Mouse (Mus musculus) embryonic facial prominence, embryonic 15.5 days (tissue): ENCODE results near the gene Leap2. TPM values are rescaled to one million over a fixed set of nuclear protein-coding genes. Genes with fewer than 3 reads are reported as not detected.
A peak's percentile ranks its signal among the peaks of the same experiment; 100 is the strongest.

Experiments
- ATAC-seq: fragments of 200-750 bp; cut with Nextera tagmentation; 2 replicates; pipeline ENCODE4 v1.8.0; 2017; ENCODE audit warnings: low read depth, moderate TSS enrichment; ENCODE audit not compliant: insufficient number of reproducible peaks, low FRiP score, low TSS enrichment
- H3K27ac ChIP-seq: fragments of 300-500 bp; sonication (generic); replicated peaks from 2 replicates; pipeline ENCODE4 v1.5.1; 2015; ENCODE audit warnings: mild to moderate bottlenecking, inconsistent platforms
- H3K27me3 ChIP-seq: fragments of 300-500 bp; sonication (generic); 2 replicates; pipeline ENCODE4 v1.6.1; 2015; ENCODE audit warnings: inconsistent platforms
- H3K36me3 ChIP-seq: fragments of 300-500 bp; sonication (generic); 2 replicates; pipeline ENCODE4 v1.6.1; 2015; ENCODE audit warnings: mild to moderate bottlenecking, inconsistent platforms
- H3K4me1 ChIP-seq: fragments of 300-500 bp; sonication (generic); 2 replicates; pipeline ENCODE4 v1.6.1; 2015; ENCODE audit warnings: inconsistent platforms
- H3K4me2 ChIP-seq: fragments of 300-500 bp; sonication (generic); replicated peaks from 2 replicates; pipeline ENCODE4 v1.6.1; 2015; ENCODE audit warnings: mild to moderate bottlenecking, inconsistent platforms
- H3K4me3 ChIP-seq: fragments of 300-500 bp; sonication (generic); replicated peaks from 2 replicates; pipeline ENCODE4 v1.5.1; 2015; ENCODE audit warnings: mild to moderate bottlenecking, inconsistent platforms
- H3K9ac ChIP-seq: fragments of 300-500 bp; sonication (generic); 2 replicates; pipeline ENCODE4 v1.6.1; 2015; ENCODE audit warnings: inconsistent platforms
- H3K9me3 ChIP-seq: fragments of 300-500 bp; sonication (generic); replicated peaks from 2 replicates; pipeline ENCODE4 v1.6.1; 2016; ENCODE audit warnings: inconsistent platforms
- WGBS: fragments of 180-500 bp; shearing (Covaris S2); methylation state at CpG from one replicate; pipeline ENCODE4 v1.1.7; 2015; 5-methylcytosine and 5-hydroxymethylcytosine counted together
- polyA plus RNA-seq: library from polyadenylated mRNA; unstranded; fragments of >200 nt; fragmentation: Nextera tagmentation; extraction: Ambion mirVana; gene quantifications from 2 replicates; pipeline ENCODE4 v1.2.1, GENCODE M21; 2015

Leap2 gene
- polyA plus RNA-seq, 1 experiment from 2014 or later = not detected

DNA sequence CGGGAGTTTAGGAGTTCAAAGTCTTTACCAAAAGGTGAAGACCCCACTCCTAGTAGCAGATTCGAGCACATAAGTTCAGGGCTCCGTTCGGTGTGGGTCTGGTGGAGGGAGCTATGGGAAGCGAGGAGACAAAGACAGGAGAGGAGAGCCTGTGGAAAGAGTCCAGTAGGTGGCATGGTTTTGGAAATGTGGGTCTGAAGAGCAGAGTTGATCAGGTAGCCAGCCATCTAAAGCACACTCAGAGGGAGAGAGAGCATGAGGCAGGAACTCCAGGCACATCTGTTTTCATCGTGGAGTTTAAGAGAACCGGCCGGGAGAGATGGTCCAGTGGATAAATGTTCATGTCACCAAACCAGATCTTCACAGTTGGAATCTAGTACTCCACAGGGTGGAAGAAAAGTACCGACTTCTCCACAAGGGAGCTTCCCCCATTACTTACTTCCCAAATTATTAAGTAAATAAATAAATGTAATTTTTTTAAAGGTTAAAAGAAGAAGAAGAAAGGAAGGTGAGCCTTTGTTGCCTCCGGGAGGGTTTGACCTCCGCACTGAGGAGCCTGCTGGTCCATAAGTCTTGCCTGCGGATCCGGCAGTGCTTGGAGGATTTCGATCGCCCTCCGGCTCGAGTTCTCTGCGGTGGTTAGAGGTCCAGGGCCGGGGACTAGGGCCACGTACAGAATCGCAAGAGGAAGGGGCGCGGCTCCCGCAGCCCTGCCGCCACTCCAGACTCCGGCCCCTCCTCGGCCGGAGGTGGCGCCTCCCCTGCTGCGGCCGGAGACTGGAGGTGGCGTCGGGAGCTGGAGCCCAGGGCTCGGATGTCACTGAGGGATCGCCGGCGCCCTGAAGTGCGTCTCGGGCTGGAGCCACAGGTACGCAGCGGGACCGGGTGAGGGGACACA, 33.8 kb upstream of the Leap2 start, which contains the start of the genes Gm10447 and Shroom1:
Gene Gm10447 (minus strand): TSS at position 637 of the 898 bp plus-strand sequence.
Gene Shroom1 (plus strand): TSS at position 732 of the 898 bp plus-strand sequence.
- Histone ChIP-seq H3K9ac (peak within 1 kb of the TSS; percentile 48), H3K36me3 (no peaks in the 10 kb centered on the region), H3K4me2 (peak within 1 kb of the TSS; percentile 94), H3K9me3 (no peaks in the 10 kb centered on the region), H3K27ac (0 out of 2 replicates have a peak within 1 kb of the TSS, but pooled peaks have one; percentile 31), H3K4me1 (0 out of 2 replicates have a peak, but pooled peaks cover 8% of the 10 kb centered on the region), H3K4me3 (peak within 1 kb of the TSS; percentile 58), H3K27me3 (peaks cover 22% of the 10 kb centered on the region)
- ATAC-seq = peak; percentile 86
- 2% methylated on average over 42 of the region's 42 CpGs for WGBS

DNA sequence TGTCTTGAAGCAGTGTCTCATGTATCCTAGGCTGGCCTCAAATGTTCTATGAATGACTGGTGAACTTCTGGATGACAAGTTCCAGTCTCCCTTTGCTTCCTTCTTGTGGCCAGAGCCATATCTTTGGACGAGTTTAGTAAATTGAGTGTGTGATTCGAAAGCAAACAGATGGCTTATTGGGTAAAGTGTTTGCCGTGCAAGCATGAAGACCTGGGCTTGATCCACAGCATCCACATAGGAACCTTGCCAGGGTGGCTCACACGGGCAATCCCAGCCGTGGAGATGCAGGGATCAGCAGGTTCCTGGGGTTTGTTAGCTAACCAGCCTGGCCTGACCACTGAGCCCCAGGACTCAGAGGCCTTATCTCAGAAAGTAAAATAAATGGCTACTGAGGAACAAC, 30.1 kb upstream of the Leap2 start:
- no peak for ATAC-seq
- Histone ChIP-seq H3K9me3 (no peaks in the 10 kb centered on the region), H3K4me2 (no peak overlapping the region), H3K36me3 (no peaks in the 10 kb centered on the region), H3K27me3 (peaks cover 11% of the 10 kb centered on the region), H3K4me1 (0 out of 2 replicates have a peak, but pooled peaks cover 8% of the 10 kb centered on the region), H3K4me3 (no peak overlapping the region), H3K27ac (no peak overlapping the region), H3K9ac (no peak overlapping the region)
- 80% methylated on average over 5 of the region's 5 CpGs for WGBS

DNA sequence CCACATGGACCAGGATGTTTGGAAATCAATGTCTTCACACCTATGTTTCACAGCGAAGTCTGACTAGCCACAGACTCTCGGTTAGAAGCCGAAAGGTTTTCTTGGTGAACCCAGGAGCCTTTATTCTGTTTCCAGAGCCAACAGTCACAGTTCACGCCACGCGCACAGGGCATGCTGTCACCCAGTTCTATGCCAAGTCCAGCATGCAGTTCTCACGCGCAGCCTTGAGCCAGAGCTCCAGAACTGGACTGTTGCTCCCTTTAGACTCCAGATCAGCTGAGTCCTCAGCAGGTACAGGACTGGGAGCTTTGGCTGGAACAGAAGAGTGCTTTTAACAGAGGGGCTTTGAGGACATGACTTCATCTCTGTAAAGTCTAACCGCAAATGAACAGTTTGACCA, 29.4 kb upstream of the Leap2 start:
- 95% methylated on average over 9 of the region's 9 CpGs for WGBS
- H3K36me3 ChIP-seq = no peaks in the 10 kb centered on the region
- peaks cover 6% of the 10 kb centered on the region for H3K27me3 ChIP-seq
- 0 out of 2 replicates have a peak, but pooled peaks cover 5% of the 10 kb centered on the region for H3K4me1 ChIP-seq
- no peak overlapping the region for H3K4me2 ChIP-seq
- H3K9me3 ChIP-seq = no peaks in the 10 kb centered on the region
- H3K27ac ChIP-seq = no peak overlapping the region
- no peak overlapping the region for H3K9ac ChIP-seq
- ATAC-seq = no peak
- no peak overlapping the region for H3K4me3 ChIP-seq

DNA sequence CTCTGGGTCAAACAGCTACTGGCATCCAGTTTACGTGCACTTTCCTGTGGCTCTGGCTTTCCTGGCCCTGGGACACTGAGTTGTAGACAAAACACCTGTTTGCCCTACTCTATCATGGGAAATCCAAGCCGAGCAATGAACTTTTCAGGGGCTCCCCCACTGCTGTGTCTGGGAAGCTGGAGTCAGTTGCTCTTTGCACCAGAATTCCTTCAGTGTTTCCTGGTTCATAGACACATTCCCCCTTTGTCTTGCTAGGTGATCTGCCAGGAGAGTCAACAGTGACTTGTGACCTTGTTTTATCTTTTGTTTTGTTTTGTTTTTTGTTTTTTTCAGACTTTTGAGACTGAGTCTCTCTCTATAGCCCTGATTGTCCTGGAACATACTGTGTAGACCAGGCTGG, 28.4 kb upstream of the Leap2 start:
- Histone ChIP-seq H3K9me3 (no peaks in the 10 kb centered on the region), H3K27me3 (0 out of 2 replicates have a peak, but pooled peaks cover 4% of the 10 kb centered on the region), H3K4me2 (no peak overlapping the region), H3K4me3 (no peak overlapping the region), H3K36me3 (no peaks in the 10 kb centered on the region), H3K27ac (no peak overlapping the region), H3K4me1 (no peaks in the 10 kb centered on the region), H3K9ac (no peak overlapping the region)
- WGBS = 63% methylated on average over 2 of the region's 2 CpGs
- no peak for ATAC-seq

DNA sequence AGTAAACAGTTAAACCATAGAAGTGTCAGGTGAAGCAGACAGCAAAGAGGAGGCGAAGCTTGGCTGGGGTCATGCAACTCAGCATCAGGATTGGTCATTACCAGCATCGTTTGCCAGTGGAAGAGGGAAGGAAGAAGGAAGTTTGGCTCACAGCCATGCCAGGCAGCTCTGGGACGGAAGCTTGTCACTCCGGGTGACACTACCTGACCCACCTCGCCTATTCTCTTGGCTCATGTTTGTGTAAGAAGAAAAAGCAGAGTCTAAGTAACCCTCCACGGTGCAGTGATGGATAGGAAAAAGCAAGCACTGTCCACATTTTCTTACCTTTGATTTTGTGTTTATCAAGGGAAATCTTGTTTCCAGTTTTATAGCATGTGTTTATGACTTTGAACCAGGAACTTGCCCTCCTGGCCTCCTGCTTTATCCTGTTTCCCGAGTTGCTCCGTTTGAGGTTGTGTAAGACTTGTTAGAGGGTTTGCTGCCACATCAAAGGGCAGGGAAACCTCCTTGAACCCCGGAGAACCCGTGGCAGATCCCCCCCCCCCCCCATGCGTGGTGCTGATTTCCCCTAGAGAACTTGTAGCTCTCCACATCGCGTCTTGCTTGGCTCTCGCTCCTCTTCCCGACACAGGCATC, 27.2 kb upstream of the Leap2 start:
- Histone ChIP-seq H3K27me3 (no peaks in the 10 kb centered on the region), H3K9me3 (no peaks in the 10 kb centered on the region), H3K4me3 (no peak overlapping the region), H3K9ac (no peak overlapping the region), H3K4me2 (no peak overlapping the region), H3K4me1 (no peaks in the 10 kb centered on the region), H3K27ac (no peak overlapping the region), H3K36me3 (no peaks in the 10 kb centered on the region)
- 51% methylated on average over 15 of the region's 15 CpGs for WGBS
- ATAC-seq = no peak

DNA sequence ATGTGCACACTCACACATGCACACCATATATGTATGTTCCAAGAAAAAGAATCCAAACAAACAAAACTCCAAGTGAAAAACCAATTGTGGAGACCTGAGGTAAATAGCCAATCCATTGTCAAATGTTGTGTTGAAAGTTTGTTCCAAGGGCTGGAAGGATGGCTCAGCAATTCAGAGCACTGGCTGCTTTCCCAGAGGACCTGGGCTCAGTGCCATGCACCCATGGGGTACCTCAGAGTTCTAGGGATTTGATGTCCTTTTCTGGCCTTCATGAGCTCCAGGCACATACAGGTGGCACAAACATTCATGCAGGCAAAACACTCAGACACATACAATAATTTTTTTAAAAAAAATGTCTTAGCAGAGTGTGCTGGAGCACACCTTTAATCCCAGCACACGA, 25.6 kb upstream of the Leap2 start:
- no peak for ATAC-seq
- Histone ChIP-seq H3K4me3 (no peak overlapping the region), H3K4me2 (no peak overlapping the region), H3K36me3 (no peaks in the 10 kb centered on the region), H3K27me3 (no peaks in the 10 kb centered on the region), H3K27ac (no peak overlapping the region), H3K9me3 (no peaks in the 10 kb centered on the region), H3K9ac (no peak overlapping the region), H3K4me1 (no peaks in the 10 kb centered on the region)
- WGBS = 81% methylated on average over 1 of the region's 1 CpGs

DNA sequence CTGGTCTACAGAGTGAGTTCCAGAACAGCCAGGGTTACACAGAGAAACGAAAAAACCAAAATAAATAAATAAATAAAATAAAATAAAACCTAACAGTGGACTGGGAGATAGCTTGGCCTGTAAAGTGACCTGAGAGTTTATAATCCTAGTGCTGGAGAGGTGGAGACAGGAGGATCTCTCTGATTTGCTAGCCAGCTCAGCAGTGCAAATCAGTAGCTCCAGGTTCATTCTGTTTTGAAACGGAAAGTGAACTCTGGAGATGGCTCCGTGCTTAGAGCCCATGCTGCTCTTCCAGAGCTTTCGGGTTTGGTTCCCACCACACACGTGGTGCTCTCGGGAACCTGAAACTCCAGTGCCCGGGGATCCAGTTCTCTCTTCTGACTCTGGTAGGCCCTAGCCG, 25.0 kb upstream of the Leap2 start:
- Histone ChIP-seq H3K36me3 (no peaks in the 10 kb centered on the region), H3K4me3 (no peak overlapping the region), H3K9me3 (no peaks in the 10 kb centered on the region), H3K27me3 (no peaks in the 10 kb centered on the region), H3K4me1 (no peaks in the 10 kb centered on the region), H3K27ac (no peak overlapping the region), H3K9ac (no peak overlapping the region), H3K4me2 (no peak overlapping the region)
- ATAC-seq = no peak
- WGBS = 85% methylated on average over 8 of the region's 8 CpGs

DNA sequence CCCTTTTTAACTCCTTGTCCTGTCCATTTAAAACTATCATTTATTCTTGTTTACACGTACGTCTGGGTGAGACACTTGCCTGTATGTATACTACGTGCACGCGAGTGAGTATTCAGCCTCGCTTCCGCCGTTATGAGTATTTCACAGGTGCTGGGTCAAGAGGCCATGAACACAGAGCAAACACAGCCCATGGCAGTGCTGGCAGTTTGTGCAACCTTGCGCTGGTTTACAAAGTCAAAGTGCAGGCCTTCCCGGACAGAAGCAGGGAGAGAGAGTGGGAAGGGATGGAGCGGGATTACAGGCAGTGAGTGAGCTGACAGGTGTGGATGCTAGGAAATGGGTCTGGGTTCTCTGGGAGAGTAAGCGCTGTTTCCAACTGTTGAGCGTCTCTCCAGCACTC, 23.2 kb upstream of the Leap2 start:
- H3K4me3 ChIP-seq = no peak overlapping the region
- ATAC-seq = no peak
- WGBS = 87% methylated on average over 13 of the region's 13 CpGs

DNA sequence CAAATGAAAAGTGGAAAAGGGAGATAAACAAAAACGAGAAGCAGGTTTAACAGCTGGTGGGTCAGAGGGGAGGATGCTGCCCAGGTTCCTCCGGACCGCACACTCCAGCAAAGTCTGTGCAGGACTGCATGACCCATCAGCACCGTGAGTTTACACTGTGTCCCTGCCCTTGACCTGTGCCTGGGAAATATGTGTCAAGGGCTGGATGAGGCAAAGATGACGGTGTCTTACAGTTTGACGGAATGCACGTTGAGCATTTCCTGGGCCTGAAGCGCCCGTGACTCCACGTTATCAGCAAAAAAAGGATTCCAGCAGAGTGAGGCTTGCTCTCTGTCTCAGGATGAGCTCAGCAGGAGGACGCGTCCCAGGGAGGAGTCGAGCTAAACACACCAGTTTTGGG, 22.6 kb upstream of the Leap2 start:
- no peak for ATAC-seq
- WGBS = 65% methylated on average over 13 of the region's 13 CpGs
- Histone ChIP-seq H3K27ac (no peak overlapping the region), H3K36me3 (no peaks in the 10 kb centered on the region), H3K4me3 (no peak overlapping the region), H3K27me3 (no peaks in the 10 kb centered on the region), H3K4me1 (0 out of 2 replicates have a peak, but pooled peaks cover 3% of the 10 kb centered on the region), H3K9ac (no peak overlapping the region), H3K9me3 (no peaks in the 10 kb centered on the region), H3K4me2 (no peak overlapping the region)

More for the DNA sequence above, 23.2 kb upstream of the Leap2 start:
- Histone ChIP-seq H3K27ac (no peak overlapping the region), H3K4me1 (0 out of 2 replicates have a peak, but pooled peaks cover 3% of the 10 kb centered on the region), H3K36me3 (no peaks in the 10 kb centered on the region), H3K9ac (no peak overlapping the region), H3K9me3 (no peaks in the 10 kb centered on the region), H3K27me3 (no peaks in the 10 kb centered on the region), H3K4me2 (no peak overlapping the region)

DNA sequence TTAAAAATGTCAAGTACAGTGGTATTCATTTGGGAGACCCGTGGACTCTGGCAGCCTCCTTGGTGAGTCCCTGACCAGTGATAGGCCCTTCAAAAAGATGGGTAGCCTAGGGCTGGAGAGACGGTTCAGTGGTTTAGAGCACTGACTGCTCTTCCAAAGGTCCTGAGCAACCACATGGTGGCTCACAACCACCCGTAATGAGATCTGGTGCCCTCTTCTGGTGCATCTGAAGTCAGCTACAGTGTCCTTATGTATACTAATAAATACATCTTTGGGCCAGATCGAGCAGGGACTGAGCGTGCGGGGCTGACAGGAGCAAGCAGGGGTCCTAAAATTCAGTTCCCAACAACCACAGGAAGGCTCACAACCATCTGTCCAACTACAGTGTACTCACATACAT, 20.9 kb upstream of the Leap2 start:
- Histone ChIP-seq H3K4me1 (0 out of 2 replicates have a peak, but pooled peaks cover 3% of the 10 kb centered on the region), H3K4me2 (no peak overlapping the region), H3K27ac (no peak overlapping the region), H3K9ac (no peak overlapping the region), H3K27me3 (no peaks in the 10 kb centered on the region), H3K9me3 (no peaks in the 10 kb centered on the region), H3K4me3 (no peak overlapping the region), H3K36me3 (no peaks in the 10 kb centered on the region)
- WGBS = 29% methylated on average over 6 of the region's 6 CpGs
- no peak for ATAC-seq

DNA sequence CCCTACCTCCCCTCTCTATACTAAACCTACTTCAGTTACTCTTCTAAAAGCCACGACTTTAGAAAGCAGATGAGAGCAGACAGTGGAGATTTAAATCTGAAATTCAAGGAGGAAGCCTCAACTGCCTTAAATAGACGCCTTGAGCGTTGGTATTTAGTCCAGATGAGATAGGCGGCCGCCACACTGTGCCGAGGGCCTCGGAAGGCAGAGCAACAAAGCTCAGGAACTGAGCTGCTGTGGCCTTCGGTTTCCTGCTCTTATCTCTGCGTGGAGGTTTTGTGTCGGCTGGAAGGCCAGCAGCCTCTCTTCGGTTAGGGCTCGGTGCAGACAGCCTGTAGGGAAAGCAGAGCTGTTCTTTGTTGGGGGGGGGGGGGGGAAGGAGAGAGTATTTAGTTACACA, 19.0 kb upstream of the Leap2 start:
- no peak overlapping the region for H3K9ac ChIP-seq
- no peak overlapping the region for H3K4me2 ChIP-seq
- no peaks in the 10 kb centered on the region for H3K27me3 ChIP-seq
- no peaks in the 10 kb centered on the region for H3K9me3 ChIP-seq
- no peak overlapping the region; the same call in 1 of the 2 replicates for H3K27ac ChIP-seq
- 0 out of 2 replicates have a peak, but pooled peaks cover 3% of the 10 kb centered on the region for H3K4me1 ChIP-seq
- no peak for ATAC-seq
- no peak overlapping the region for H3K4me3 ChIP-seq
- H3K36me3 ChIP-seq = 0 out of 2 replicates have a peak, but pooled peaks cover 2% of the 10 kb centered on the region
- WGBS = 24% methylated on average over 12 of the region's 12 CpGs
